Mouse (Mus musculus) midbrain, embryonic 10.5 days (tissue): ENCODE data around the gene Borcs8. TPM values are rescaled to one million over a fixed set of nuclear protein-coding genes. Genes with fewer than 3 reads are reported as not detected.
A peak's percentile ranks its signal among the peaks of the same experiment; 100 is the strongest.

ENCODE experiments used
- DNase-seq: peaks from one replicate; pipeline ENCODE4 v3.0.0-alpha.2; 2017; ENCODE audit warnings: low spot score
- H3K27ac ChIP-seq: fragments of 300-500 bp; sonication (generic); replicated peaks from 2 replicates; pipeline ENCODE4 v1.5.1; 2016; ENCODE audit warnings: mild to moderate bottlenecking
- H3K27me3 ChIP-seq: fragments of 300-500 bp; sonication (generic); 2 replicates; pipeline ENCODE4 v1.6.1; 2016; ENCODE audit warnings: low read depth, mild to moderate bottlenecking; ENCODE audit not compliant: poor library complexity, severe bottlenecking
- H3K36me3 ChIP-seq: fragments of 300-500 bp; sonication (generic); 2 replicates; pipeline ENCODE4 v1.6.1; 2016; ENCODE audit warnings: mild to moderate bottlenecking, moderate library complexity
- H3K4me1 ChIP-seq: fragments of 300-500 bp; sonication (generic); 2 replicates; pipeline ENCODE4 v1.6.1; 2016
- H3K4me3 ChIP-seq: fragments of 300-500 bp; sonication (generic); 2 replicates; pipeline ENCODE4 v1.5.1; 2016; ENCODE audit warnings: mild to moderate bottlenecking, moderate library complexity
- H3K9me3 ChIP-seq: fragments of 300-500 bp; sonication (generic); replicated peaks from 2 replicates; pipeline ENCODE4 v1.6.1; 2016; ENCODE audit warnings: mild to moderate bottlenecking
- WGBS: fragments of 180-500 bp; shearing (Covaris S2); methylation state at CpG from one replicate; pipeline ENCODE4 v1.1.7; 2016; 5-methylcytosine and 5-hydroxymethylcytosine counted together
- polyA plus RNA-seq: library from polyadenylated mRNA; unstranded; fragments of >200 nt; fragmentation: Nextera tagmentation; extraction: Ambion mirVana; gene quantifications from 2 replicates; pipeline ENCODE4 v1.2.1, GENCODE M21; 2016

Gene Borcs8
- 38.2 and 41.3 TPM in 2 replicates for polyA plus RNA-seq

- H3K27me3 ChIP-seq: no peaks in the 10 kb centered on the region
- peak; percentile 99 for DNase-seq
- peaks cover 25% of the 10 kb centered on the region for H3K4me1 ChIP-seq
- H3K4me3 ChIP-seq: peak within 1 kb of the TSS; percentile 62
- under 1% methylated on average over 46 of the region's 46 CpGs for WGBS
- H3K9me3 ChIP-seq: no peaks in the 10 kb centered on the region
- peaks cover 54% of the 10 kb centered on the region for H3K36me3 ChIP-seq
- peak within 1 kb of the TSS; percentile 80 for H3K27ac ChIP-seq
Measured at GRCm38 (mm10) chr8:70139026-70139857, at the start of gene Borcs8, which contains the start of the genes Rfxank and Mef2b. Borcs8 (plus strand) TSS chr8:70139499. Rfxank (minus strand) TSS chr8:70139154. Mef2b (plus strand) TSS chr8:70139711.

DNA sequence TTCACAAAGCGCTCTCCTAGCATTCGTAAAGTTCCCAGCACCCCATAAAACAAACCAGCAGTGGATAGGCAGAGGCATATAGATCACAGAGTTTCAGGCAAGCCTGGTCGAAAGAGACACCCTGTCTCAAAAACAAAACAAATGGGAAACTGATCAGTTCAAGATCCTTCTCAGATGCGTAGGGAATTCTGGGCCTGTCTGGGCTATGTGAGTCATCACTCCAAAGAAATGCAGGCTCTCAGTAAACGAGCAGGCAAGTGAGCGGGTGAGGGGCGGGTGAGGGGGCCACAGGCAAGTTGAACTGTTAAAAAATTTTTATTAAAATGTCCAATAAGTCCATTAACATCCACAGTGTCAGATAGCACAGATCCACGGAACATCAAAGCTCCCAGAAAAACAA is 46.5 kb upstream of the Borcs8 start:
- peaks cover 31% of the 10 kb centered on the region for H3K36me3 ChIP-seq
- 73% methylated on average over 8 of the region's 8 CpGs for WGBS
- no peak overlapping the region for H3K4me3 ChIP-seq
- H3K9me3 ChIP-seq: no peaks in the 10 kb centered on the region; the same call in 1 of the 2 replicates
- no peak overlapping the region for H3K27ac ChIP-seq
- H3K27me3 ChIP-seq: peaks cover 38% of the 10 kb centered on the region
- DNase-seq: no peak
- peaks cover 22% of the 10 kb centered on the region for H3K4me1 ChIP-seq

DNA sequence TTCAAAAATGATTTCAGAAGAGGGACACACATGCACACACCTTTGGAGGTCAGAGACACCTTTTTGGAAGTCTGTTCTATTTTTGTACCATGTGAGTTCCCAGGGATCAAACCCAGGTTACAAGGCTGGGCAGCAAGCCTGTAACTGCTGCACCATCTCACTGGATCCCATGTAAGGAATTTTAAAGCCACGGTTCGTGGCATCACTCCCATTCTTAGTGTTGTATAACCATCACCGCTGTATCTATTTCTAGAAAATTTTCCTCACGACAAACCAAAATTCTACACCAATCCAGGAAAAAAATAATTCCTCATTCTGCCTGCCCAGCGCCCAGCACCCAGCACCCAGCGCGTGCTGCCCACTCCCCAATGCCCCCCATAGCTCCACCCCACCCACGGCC is 40.0 kb upstream of the Borcs8 start:
- H3K9me3 ChIP-seq: no peaks in the 10 kb centered on the region; the same call in 1 of the 2 replicates

GRCm38 (mm10) chr8:70100241-70100640 is 39.1 kb upstream of the Borcs8 start:
- 90% methylated on average over 8 of the region's 8 CpGs for WGBS
- H3K4me1 ChIP-seq: no peaks in the 10 kb centered on the region; the same call in 1 of the 2 replicates
- no peaks in the 10 kb centered on the region for H3K27me3 ChIP-seq
- DNase-seq: no peak
- no peak overlapping the region for H3K27ac ChIP-seq
- no peak overlapping the region for H3K4me3 ChIP-seq
- H3K36me3 ChIP-seq: peaks cover 68% of the 10 kb centered on the region
- H3K9me3 ChIP-seq: no peaks in the 10 kb centered on the region; the same call in 1 of the 2 replicates

More for the DNA sequence above, 40.0 kb upstream of the Borcs8 start:
- no peak for DNase-seq
- Histone ChIP-seq H3K4me1 (no peaks in the 10 kb centered on the region), H3K27me3 (no peaks in the 10 kb centered on the region), H3K27ac (no peak overlapping the region), H3K4me3 (no peak overlapping the region), H3K36me3 (peaks cover 73% of the 10 kb centered on the region)
- WGBS: 74% methylated on average over 8 of the region's 8 CpGs

GRCm38 (mm10) chr8:70104506-70104905 is 34.8 kb upstream of the Borcs8 start:
- Histone ChIP-seq H3K36me3 (peaks cover 46% of the 10 kb centered on the region), H3K9me3 (no peaks in the 10 kb centered on the region), H3K27me3 (peaks cover 11% of the 10 kb centered on the region), H3K27ac (no peak overlapping the region), H3K4me3 (no peak overlapping the region), H3K4me1 (no peaks in the 10 kb centered on the region; the same call in 1 of the 2 replicates)
- DNase-seq: peak; percentile 24
- WGBS: 30% methylated on average over 6 of the region's 6 CpGs

GRCm38 (mm10) chr8:70104922-70105321 is 34.4 kb upstream of the Borcs8 start:
- 86% methylated on average over 7 of the region's 7 CpGs for WGBS

GRCm38 (mm10) chr8:70110451-70110850 is 28.8 kb upstream of the Borcs8 start:
- no peak overlapping the region for H3K27ac ChIP-seq
- no peak for DNase-seq
- WGBS: 96% methylated on average over 2 of the region's 2 CpGs
- no peak overlapping the region for H3K4me3 ChIP-seq
- peaks cover 13% of the 10 kb centered on the region for H3K4me1 ChIP-seq
- peaks cover 71% of the 10 kb centered on the region for H3K27me3 ChIP-seq
- H3K36me3 ChIP-seq: peaks cover 57% of the 10 kb centered on the region
- H3K9me3 ChIP-seq: no peaks in the 10 kb centered on the region

More at GRCm38 (mm10) chr8:70104922-70105321, 34.4 kb upstream of the Borcs8 start:
- no peak overlapping the region for H3K4me3 ChIP-seq
- peaks cover 15% of the 10 kb centered on the region for H3K27me3 ChIP-seq
- H3K27ac ChIP-seq: no peak overlapping the region
- H3K9me3 ChIP-seq: no peaks in the 10 kb centered on the region
- peaks cover 46% of the 10 kb centered on the region for H3K36me3 ChIP-seq
- no peak for DNase-seq
- no peaks in the 10 kb centered on the region; the same call in 1 of the 2 replicates for H3K4me1 ChIP-seq

DNA sequence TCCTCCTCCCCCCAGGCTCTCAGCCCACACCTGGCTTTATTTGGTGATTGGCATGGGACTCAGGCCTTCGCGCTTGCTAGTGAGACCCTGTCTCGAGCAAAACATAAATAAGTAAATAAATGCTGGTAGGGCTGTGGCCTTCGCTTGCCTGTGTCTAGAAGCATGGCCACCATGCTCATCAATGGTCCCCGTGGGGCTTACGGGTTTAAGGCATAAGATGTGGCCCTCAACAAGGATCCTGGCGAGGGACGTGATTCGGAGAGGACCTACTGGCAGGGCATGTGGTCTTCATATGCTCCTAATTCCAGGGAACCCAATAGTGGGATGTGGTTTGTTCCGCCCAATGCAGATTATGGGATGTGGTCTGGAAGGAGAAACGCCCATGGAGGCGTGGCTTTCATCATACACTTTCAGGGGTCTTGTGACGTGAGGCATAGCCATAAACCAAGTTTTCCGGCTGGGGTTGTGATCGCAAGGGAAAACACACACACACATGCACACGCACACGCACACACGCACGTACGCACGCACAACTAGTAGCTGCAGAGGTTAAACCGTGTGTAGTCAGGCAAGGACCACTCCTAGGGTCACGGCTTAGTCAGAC is 28.0 kb upstream of the Borcs8 start:
- no peaks in the 10 kb centered on the region for H3K9me3 ChIP-seq
- peaks cover 13% of the 10 kb centered on the region for H3K4me1 ChIP-seq
- H3K27ac ChIP-seq: no peak overlapping the region
- no peak overlapping the region for H3K4me3 ChIP-seq
- 49% methylated on average over 23 of the region's 23 CpGs for WGBS
- H3K27me3 ChIP-seq: peaks cover 78% of the 10 kb centered on the region
- H3K36me3 ChIP-seq: peaks cover 57% of the 10 kb centered on the region
- no peak for DNase-seq

- peak; percentile 38 for DNase-seq
- Histone ChIP-seq H3K27ac (no peak overlapping the region), H3K4me3 (peak overlapping the region; percentile 27; the same call in 1 of the 2 replicates), H3K27me3 (peaks cover 87% of the 10 kb centered on the region), H3K9me3 (no peaks in the 10 kb centered on the region), H3K4me1 (peaks cover 14% of the 10 kb centered on the region), H3K36me3 (peaks cover 51% of the 10 kb centered on the region)
- WGBS: 7% methylated on average over 43 of the region's 43 CpGs
Measured at GRCm38 (mm10) chr8:70112401-70113016, 26.8 kb upstream of the Borcs8 start.

GRCm38 (mm10) chr8:70114488-70114887 is 24.8 kb upstream of the Borcs8 start:
- no peak overlapping the region for H3K27ac ChIP-seq
- WGBS: 21% methylated on average over 6 of the region's 6 CpGs
- no peaks in the 10 kb centered on the region for H3K9me3 ChIP-seq
- H3K36me3 ChIP-seq: peaks cover 38% of the 10 kb centered on the region
- peaks cover 33% of the 10 kb centered on the region for H3K4me1 ChIP-seq
- H3K27me3 ChIP-seq: peaks cover 99% of the 10 kb centered on the region
- H3K4me3 ChIP-seq: no peak overlapping the region
- no peak for DNase-seq

GRCm38 (mm10) chr8:70114892-70115291 is 24.4 kb upstream of the Borcs8 start:
- H3K27me3 ChIP-seq: peaks cover 99% of the 10 kb centered on the region
- peaks cover 34% of the 10 kb centered on the region for H3K36me3 ChIP-seq
- 67% methylated on average over 13 of the region's 13 CpGs for WGBS
- peaks cover 38% of the 10 kb centered on the region for H3K4me1 ChIP-seq
- H3K27ac ChIP-seq: no peak overlapping the region
- DNase-seq: no peak
- no peaks in the 10 kb centered on the region for H3K9me3 ChIP-seq
- H3K4me3 ChIP-seq: no peak overlapping the region

DNA sequence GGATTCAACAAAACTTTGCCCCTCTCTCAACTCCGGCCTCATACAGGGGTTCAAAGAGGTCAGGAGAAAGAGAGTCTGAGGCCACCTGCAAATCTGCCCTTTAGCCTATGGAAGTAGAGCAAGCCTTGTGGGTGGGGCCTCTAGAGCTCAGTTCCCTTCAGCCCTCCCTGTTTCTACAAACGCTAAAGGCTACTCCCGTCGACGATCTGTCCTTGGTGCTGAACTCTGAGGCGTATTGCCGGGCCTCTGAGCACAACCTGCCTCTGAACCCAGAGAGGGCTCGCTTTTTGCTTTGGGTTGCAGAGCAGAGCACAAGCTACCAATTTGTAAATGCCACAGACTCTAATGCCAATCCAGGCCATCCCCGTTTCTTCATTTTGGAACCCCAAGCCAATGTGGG is 21.7 kb upstream of the Borcs8 start:
- peaks cover 17% of the 10 kb centered on the region for H3K36me3 ChIP-seq
- no peaks in the 10 kb centered on the region for H3K9me3 ChIP-seq
- H3K4me1 ChIP-seq: peaks cover 38% of the 10 kb centered on the region
- H3K27me3 ChIP-seq: peaks cover 89% of the 10 kb centered on the region
- 8% methylated on average over 9 of the region's 9 CpGs for whole genome bisulfite sequencing
- DNase-seq: peak; percentile 24
- H3K27ac ChIP-seq: no peak overlapping the region
- no peak overlapping the region for H3K4me3 ChIP-seq
